Mouse (Mus musculus) liver, postnatal 0 days (tissue): Measurements from ENCODE around the gene Rrp7a.

ENCODE experiments used
- CTCF ChIP-seq: sonication (generic); IDR thresholded peaks from 2 replicates; pipeline ENCODE4 v1.5.1; 2016; ENCODE audit warnings: antibody characterized with exemption, low read depth
- EP300 ChIP-seq: IDR thresholded peaks from 2 replicates; pipeline ENCODE4 v1.6.1; 2016; ENCODE audit warnings: antibody characterized with exemption, low read depth, mild to moderate bottlenecking

- TF ChIP-seq CTCF (no peak), EP300 (no peak)
Measured at GRCm38 (mm10) chr15:83090874-83091273, 31.7 kb downstream of the Rrp7a start.
